24 mouse cellular contexts compared by ENCODE assay signal in genomic region chr5:17843921-17844320, GRCm38 (mm10). TPM values are rescaled to one million over a fixed set of nuclear protein-coding genes. Genes with fewer than 3 reads are reported as not detected.
DNase-seq lines count a peak whose midpoint lies in the region; ATAC-seq and TF ChIP-seq lines count a peak whose summit lies in the region.
"Had no signal": no experiment of that assay in that cellular context is flagged by ENCODE, and none has a peak within 500 bp of the region (broad histone marks: within the 10 kb centered on the region; RNA-seq: fewer than 3 reads in every experiment).

No protein-coding gene starts in this region.

- no peak overlapping the region for H3K4me2 ChIP-seq in heart, embryonic 12.5 days
- H3K4me2 ChIP-seq in kidney, embryonic 15.5 days: no peak overlapping the region
- no peak overlapping the region for H3K4me2 ChIP-seq in CH12.LX (ENCODE audit: insufficient read depth, low read depth, poor library complexity, severe bottlenecking)
- H3K4me2 ChIP-seq: embryonic facial prominence, embryonic 13.5 days; hindbrain, embryonic 13.5 days; neural tube, embryonic 13.5 days had no signal

- no peak for DNase-seq in heart, postnatal 25 days (ENCODE audit: low spot score)
- DNase-seq in kidney, adult 8-10 months: no peak
- no peak for DNase-seq in CH12.LX (ENCODE audit: extremely low read depth)
- no peak for DNase-seq in spleen, adult 12 weeks (ENCODE audit: low spot score)
- DNase-seq: adrenal gland, adult 2 months; cerebellum, postnatal 10 days; kidney, postnatal 10 days; layer of hippocampus, postnatal 36 days; liver; liver, postnatal 0 days; midbrain, embryonic 14.5 days; right cerebral cortex, adult 18-20 months; spleen, adult 18-20 months; thymus, postnatal 36 days had no signal

- intact Hi-C loops in heart, postnatal 25 days (cut with DNase I): loop anchor here (5.0 kb wide), 1 partner anchor 143 kb away; no protein-coding TSS in a partner anchor

- peaks cover 30% of the 10 kb centered on the region for H3K79me2 ChIP-seq in CH12.LX (replicated peaks; ENCODE audit: control insufficient read depth, extremely low read depth, insufficient read depth, poor library complexity, severe bottlenecking)

- dilution Hi-C loops in CH12.LX (cut with MboI; ENCODE audit: extremely low pct_ligation_motif_present, extremely low pct_unique_long_range_greater_than_20kb, low sequenced_read_pairs): no loop called here

- TF ChIP-seq RAD21 in CH12.LX (IDR thresholded peaks at IDR 0.05; ENCODE audit: low read depth, low read length): no peak

- no peak for ATAC-seq in heart, embryonic 12.5 days (ENCODE audit: insufficient number of reproducible peaks, low FRiP score)
- ATAC-seq in kidney, embryonic 15.5 days (replicated peaks; ENCODE audit: low FRiP score): no peak
- ATAC-seq: forebrain, embryonic 16.5 days; inflammation-experienced regulatory T-cells, adult 6 months; liver, postnatal 0 days had no signal

- 43% methylated on average over 3 of the region's 3 CpGs for WGBS in heart, embryonic 12.5 days
- 60% methylated on average over 3 of the region's 3 CpGs for WGBS in kidney, embryonic 15.5 days

- peaks cover 12% of the 10 kb centered on the region for H3K4me1 ChIP-seq in heart, embryonic 12.5 days (replicated peaks)
- H3K4me1 ChIP-seq in kidney, embryonic 15.5 days: no peaks in the 10 kb centered on the region
- H3K4me1 ChIP-seq in CH12.LX (ENCODE audit: control insufficient read depth in 1 of 2, insufficient read depth in 2 of 2): peaks cover 3 to 29% of the 10 kb centered on the region in 2 experiments; a peak in 2 of 4 replicates
- H3K4me1 ChIP-seq in brown adipose tissue, adult 24 weeks (ENCODE audit: control insufficient read depth, insufficient read depth, insufficient read length, low read length): peaks cover 2% of the 10 kb centered on the region; the same call in 1 of the 2 replicates
- H3K4me1 ChIP-seq: embryonic facial prominence, embryonic 13.5 days; hindbrain, embryonic 13.5 days; megakaryocyte, embryonic 14.5 days; neural tube, embryonic 13.5 days had no signal

- H3K36me3 ChIP-seq in heart, embryonic 12.5 days: no peaks in the 10 kb centered on the region
- H3K36me3 ChIP-seq in kidney, embryonic 15.5 days: no peaks in the 10 kb centered on the region
- H3K36me3 ChIP-seq in CH12.LX (replicated peaks in 1 of 2; ENCODE audit: control insufficient read depth in 1 of 2, insufficient read depth in 1 of 2, low read length in 1 of 2): peaks cover 2 to 3% of the 10 kb centered on the region in 2 experiments
- H3K36me3 ChIP-seq: embryonic facial prominence, embryonic 13.5 days; hindbrain, embryonic 13.5 days; neural tube, embryonic 13.5 days had no signal

- TF ChIP-seq POLR2A in CH12.LX (IDR thresholded peaks at IDR 0.05; ENCODE audit: low read depth, low read length): no peak

- TF ChIP-seq CTCF in CH12.LX (conservative IDR thresholded peaks at IDR 0.05 in 1 of 2, IDR thresholded peaks at IDR 0.05 in 1 of 2; ENCODE audit: low read depth in 2 of 2, low read length in 2 of 2): no peak

- no peak overlapping the region for H3K4me3 ChIP-seq in heart, embryonic 12.5 days
- no peak overlapping the region for H3K4me3 ChIP-seq in kidney, embryonic 15.5 days (replicated peaks)
- no peak overlapping the region for H3K4me3 ChIP-seq in CH12.LX (replicated peaks in 1 of 3; ENCODE audit: low read depth in 2 of 3, low read length in 2 of 3, poor library complexity in 1 of 3)
- peak overlapping the region; percentile 49 for H3K4me3 ChIP-seq in brown adipose tissue, adult 24 weeks (ENCODE audit: insufficient read depth, low read depth, low read length)
- H3K4me3 ChIP-seq: embryonic facial prominence, embryonic 13.5 days; hindbrain, embryonic 13.5 days; layer of hippocampus, adult 2 months; megakaryocyte, embryonic 14.5 days; neural tube, embryonic 13.5 days had no signal

- TF ChIP-seq EP300 in CH12.LX (IDR thresholded peaks at IDR 0.05; ENCODE audit: low read length): no peak

- no peaks in the 10 kb centered on the region for H3K27me3 ChIP-seq in heart, embryonic 12.5 days (replicated peaks)
- no peaks in the 10 kb centered on the region for H3K27me3 ChIP-seq in kidney, embryonic 15.5 days
- H3K27me3 ChIP-seq in CH12.LX (replicated peaks): no peaks in the 10 kb centered on the region
- H3K27me3 ChIP-seq: embryonic facial prominence, embryonic 13.5 days; hindbrain, embryonic 13.5 days; megakaryocyte, embryonic 14.5 days; neural tube, embryonic 13.5 days had no signal

- no peaks in the 10 kb centered on the region for H3K9me3 ChIP-seq in heart, embryonic 12.5 days (replicated peaks)
- H3K9me3 ChIP-seq in kidney, embryonic 15.5 days (replicated peaks): no peaks in the 10 kb centered on the region
- no peaks in the 10 kb centered on the region for H3K9me3 ChIP-seq in CH12.LX (replicated peaks; ENCODE audit: low read length)
- H3K9me3 ChIP-seq: embryonic facial prominence, embryonic 13.5 days; hindbrain, embryonic 13.5 days; megakaryocyte, embryonic 14.5 days; neural tube, embryonic 13.5 days had no signal

- peak overlapping the region; percentile 89 for H3K27ac ChIP-seq in heart, embryonic 12.5 days (ENCODE audit: poor library complexity, severe bottlenecking)
- peak overlapping the region; percentile 54; the same call in 1 of the 2 replicates for H3K27ac ChIP-seq in kidney, embryonic 15.5 days
- H3K27ac ChIP-seq in CH12.LX (ENCODE audit: insufficient read depth, low read depth): peak overlapping the region; percentile 79
- peak overlapping the region; percentile 99 for H3K27ac ChIP-seq in brown adipose tissue, adult 24 weeks (replicated peaks; ENCODE audit: low read depth, low read length)
- H3K27ac ChIP-seq: embryonic facial prominence, embryonic 13.5 days; hindbrain, embryonic 13.5 days; layer of hippocampus, adult 2 months; neural tube, embryonic 13.5 days had no signal

- in situ Hi-C loops in CH12.LX (cut with MboI; ENCODE audit: low pct_ligation_motif_present, low pct_unique_long_range_greater_than_20kb, low sequenced_read_pairs): loop anchor here (10.0 kb wide), 1 partner anchor 171 kb away; no protein-coding TSS in a partner anchor

- no peak overlapping the region for H3K9ac ChIP-seq in heart, embryonic 12.5 days
- no peak overlapping the region for H3K9ac ChIP-seq in kidney, embryonic 15.5 days
- no peak overlapping the region for H3K9ac ChIP-seq in CH12.LX (ENCODE audit: insufficient read depth, low read depth)
- H3K9ac ChIP-seq: embryonic facial prominence, embryonic 13.5 days; hindbrain, embryonic 13.5 days; liver, postnatal 0 days; neural tube, embryonic 13.5 days had no signal

TF ChIP-seq in CH12.LX, 34 proteins besides CTCF, POLR2A, EP300 and RAD21:
- TF ChIP-seq IRF4 (IDR thresholded peaks at IDR 0.05; ENCODE audit: low read depth, low read length): no peak
- TF ChIP-seq TCF12 (IDR thresholded peaks at IDR 0.05; ENCODE audit: low read depth, low read length): no peak
- TF ChIP-seq UBTF (IDR thresholded peaks at IDR 0.05; ENCODE audit: low read depth, low read length): no peak
- no peak for TF ChIP-seq E2F4 (IDR thresholded peaks at IDR 0.05; ENCODE audit: insufficient replicate concordance, low read depth, low read length)

RNA-seq across cellular contexts. Expression of gene Cd36, which starts 44.7 kb away (rescaled TPM):
- polyA plus RNA-seq in heart, embryonic 12.5 days (2016; fragmentation: Nextera tagmentation; extraction: Ambion mirVana): 57.4 and 59.2 TPM in 2 replicates
- 1,000 to 10,000 TPM; 1,501 to 1,670 TPM for total RNA-seq in heart, postnatal 25 days (2021)
- 10.1 and 11.2 TPM in 2 replicates for polyA plus RNA-seq in kidney, embryonic 15.5 days (2015; fragmentation: Nextera tagmentation; extraction: Ambion mirVana)
- total RNA-seq in CH12.LX (2012; rRNA removed): 145 and 189 TPM in 2 replicates
- total RNA-seq in CH12.LX (2014; rRNA removed): 690 and 774 TPM in 2 replicates
- polyA plus RNA-seq in CH12.LX (2012; ENCODE audit: insufficient read length, low read depth): 608 and 652 TPM in 2 replicates
- 1,463 and 1,631 TPM in 2 replicates for polyA plus RNA-seq in brown adipose tissue, adult 24 weeks (2012; ENCODE audit: insufficient read depth, insufficient read length, missing spikeins)

Comparison
In these comparisons a context has a peak if more than half of its experiments do, and no peak if none do; other contexts are left out.
1. RNA of gene Cd36, which starts 44.7 kb away (polyA plus RNA-seq): 1,463 to 1,631 TPM in brown adipose tissue, adult 24 weeks and 608 to 652 TPM in CH12.LX; 57.4 to 59.2 TPM in heart, embryonic 12.5 days and 10.1 to 11.2 TPM in kidney, embryonic 15.5 days; every median in the first group is over 10 times any median in the second.
2. Peak in every context shown above with its lines, with median percentiles within 50 percentile points of each other: H3K27ac ChIP-seq.